Mouse (Mus musculus): ENCODE data around the gene 1700030K09Rik.

DNA sequence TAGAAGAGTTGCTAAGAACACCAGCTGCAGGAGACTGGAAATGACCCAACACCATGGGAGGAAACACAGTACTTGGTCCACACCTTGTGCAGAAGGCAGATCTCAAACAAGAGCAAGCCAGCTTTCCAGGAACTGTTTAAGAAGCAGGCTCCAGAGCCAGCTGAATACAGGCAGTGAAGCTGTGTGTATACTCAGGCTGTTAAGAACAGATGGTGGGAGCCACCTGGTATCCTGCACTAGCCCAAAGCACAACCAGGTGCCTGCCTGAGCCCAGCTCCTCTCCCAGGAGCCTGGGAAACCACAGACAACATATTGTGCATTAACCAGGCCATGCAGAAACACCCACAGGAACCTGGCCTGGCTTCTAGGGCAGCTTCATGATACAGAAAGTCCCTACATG, 60.5 kb downstream of the 1700030K09Rik start:
- no peak for TF ChIP-seq CTCF (IDR thresholded peaks at IDR 0.05; ENCODE audit: borderline replicate concordance, control insufficient read depth, extremely low read depth, insufficient read depth, low read length, poor library complexity)
- TF ChIP-seq POLR2A (IDR thresholded peaks at IDR 0.05; ENCODE audit: control insufficient read depth, extremely low read depth, insufficient read depth, low read length, poor library complexity), result no peak
